Mouse (Mus musculus): ENCODE measurements around the gene Mrap.

Gene Mrap

DNA sequence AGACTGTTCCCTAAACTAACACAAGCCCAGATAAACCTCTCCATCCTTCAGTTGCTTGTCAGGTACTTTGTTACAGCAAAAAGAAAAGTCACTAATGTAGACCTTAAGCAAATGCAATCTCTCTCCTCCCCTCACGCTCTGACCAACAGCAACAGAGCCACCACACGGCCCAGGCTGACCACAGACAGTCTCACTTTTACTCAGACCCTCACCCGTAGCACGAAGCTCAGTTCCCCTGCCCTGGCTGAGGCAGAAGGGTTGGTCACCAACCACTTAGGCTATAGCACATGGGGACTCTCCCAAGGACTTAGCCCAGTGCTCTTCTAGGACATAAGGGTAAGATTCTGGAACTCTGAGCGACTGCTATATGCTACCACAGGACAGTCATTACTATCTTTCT is 60.8 kb downstream of the Mrap start:
- in situ Hi-C loops (cut with MboI; ENCODE audit: low pct_unique_long_range_greater_than_20kb in 1 of 2, low sequenced_read_pairs in 2 of 2, unreplicated experiment in 1 of 2), result no loop called here

All from mouse embryonic stem cell (cell line).